Mouse (Mus musculus): ENCODE measurements at regions not wholly inside any gene's neighbourhood (a gene's known extent, or its start where the extent isn't known, plus 50 kb on each side); places are given as distances from the start of the nearest gene placed in this dataset.

- TF ChIP-seq CTCF (IDR thresholded peaks at IDR 0.05; ENCODE audit: borderline replicate concordance, extremely low read depth, insufficient read depth, insufficient read length) (no peak), POLR2A (IDR thresholded peaks at IDR 0.05; ENCODE audit: borderline replicate concordance, extremely low read depth, insufficient read depth, insufficient read length, poor library complexity, severe bottlenecking) (no peak)
Observed at GRCm38 (mm10) chr3:23252180-23252579, 1175.7 kb downstream of the Tbl1xr1 start.
